Comparison of ENCODE assay signal across 28 mouse cellular contexts in genomic region chr8:109373977-109374376, GRCm38 (mm10).
A peak's percentile ranks its signal among the peaks of the same experiment; 100 is the strongest.
DNase-seq lines count a peak whose midpoint lies in the region; ATAC-seq lines count a peak whose summit lies in the region.
"Had no signal": no experiment of that assay in that cellular context is flagged by ENCODE, and none has a peak within 500 bp of the region (broad histone marks: within the 10 kb centered on the region; RNA-seq: fewer than 3 reads in every experiment).

No protein-coding gene starts in this region.

- intact Hi-C loops in left cerebral cortex, postnatal 14 days (cut with DNase I), result no loop called here

- H3K27me3 ChIP-seq in forebrain, embryonic 11.5 days (ENCODE audit: control insufficient read depth, insufficient read depth, low read length), result no peaks in the 10 kb centered on the region
- no peaks in the 10 kb centered on the region for H3K27me3 ChIP-seq in forebrain, embryonic 15.5 days
- no peaks in the 10 kb centered on the region for H3K27me3 ChIP-seq in intestine, embryonic 15.5 days (replicated peaks)
- no peaks in the 10 kb centered on the region for H3K27me3 ChIP-seq in stomach, embryonic 16.5 days (ENCODE audit: control insufficient read depth, insufficient read depth, low read length)
- H3K27me3 ChIP-seq: embryonic facial prominence, embryonic 13.5 days; forebrain, embryonic 13.5 days; heart, embryonic 13.5 days; hindbrain, embryonic 12.5 days; hindbrain, embryonic 15.5 days had no signal

- no peak overlapping the region for H3K9ac ChIP-seq in forebrain, embryonic 11.5 days (ENCODE audit: low read length)
- H3K9ac ChIP-seq in forebrain, embryonic 15.5 days (replicated peaks), result no peak overlapping the region
- H3K9ac ChIP-seq in intestine, embryonic 15.5 days, result no peak overlapping the region
- H3K9ac ChIP-seq in stomach, embryonic 16.5 days (ENCODE audit: low read length), result no peak overlapping the region
- H3K9ac ChIP-seq: embryonic facial prominence, embryonic 13.5 days; forebrain, embryonic 13.5 days; forebrain, postnatal 0 days; heart, embryonic 13.5 days; hindbrain, embryonic 12.5 days; hindbrain, embryonic 15.5 days had no signal

- peak; percentile 17 for DNase-seq in forebrain, embryonic 11.5 days (ENCODE audit: low spot score)
- DNase-seq in large intestine, adult 2 months (ENCODE audit: low read depth, low spot score), result peak; percentile 57
- DNase-seq in left cerebral cortex, postnatal 14 days (ENCODE audit: low spot score in 2 of 2), result no peak
- DNase-seq in gastrocnemius, postnatal 10 days, result no peak
- no peak for DNase-seq in layer of hippocampus, adult 11-12 months (ENCODE audit: low spot score)
- DNase-seq: adrenal gland, adult 8-10 months; adrenal gland, postnatal 25 days; cerebellum, adult 11-12 months; cerebellum, adult 8-10 months; cerebellum, postnatal 10 days; cerebellum, postnatal 36 days; embryo, embryonic 11 days; forebrain, postnatal 0 days; gastrocnemius, adult 2 months; gastrocnemius, postnatal 25 days; heart, adult 18-20 months; heart, postnatal 14 days had no signal

- no peak for ATAC-seq in forebrain, embryonic 11.5 days (replicated peaks; ENCODE audit: low FRiP score)
- ATAC-seq in forebrain, embryonic 15.5 days (replicated peaks), result no peak
- peak; percentile 89 for ATAC-seq in intestine, embryonic 15.5 days
- ATAC-seq in stomach, embryonic 16.5 days (ENCODE audit: insufficient read depth, low FRiP score), result peak; percentile 25; the same call in 1 of the 2 replicates
- ATAC-seq: activated CD4-positive, CD25-positive, alpha-beta regulatory T cell, adult 4 months; forebrain, embryonic 13.5 days; forebrain, postnatal 0 days had no signal

- H3K4me2 ChIP-seq in forebrain, embryonic 11.5 days (ENCODE audit: low read depth, low read length, severe bottlenecking), result no peak overlapping the region
- no peak overlapping the region for H3K4me2 ChIP-seq in forebrain, embryonic 15.5 days (replicated peaks)
- H3K4me2 ChIP-seq in intestine, embryonic 15.5 days (replicated peaks), result no peak overlapping the region
- no peak overlapping the region for H3K4me2 ChIP-seq in stomach, embryonic 16.5 days (ENCODE audit: low read depth, low read length)
- H3K4me2 ChIP-seq: embryonic facial prominence, embryonic 13.5 days; forebrain, embryonic 13.5 days; heart, embryonic 13.5 days; hindbrain, embryonic 12.5 days; hindbrain, embryonic 15.5 days had no signal

- H3K4me3 ChIP-seq in forebrain, embryonic 11.5 days (ENCODE audit: low read depth, low read length), result no peak overlapping the region
- H3K4me3 ChIP-seq in forebrain, embryonic 15.5 days, result no peak overlapping the region
- H3K4me3 ChIP-seq in intestine, embryonic 15.5 days (replicated peaks), result no peak overlapping the region
- no peak overlapping the region for H3K4me3 ChIP-seq in stomach, embryonic 16.5 days (replicated peaks; ENCODE audit: low read length)
- H3K4me3 ChIP-seq: embryonic facial prominence, embryonic 10.5 days; embryonic facial prominence, embryonic 13.5 days; erythroblast, embryonic 14.5 days; forebrain, embryonic 13.5 days; gastrocnemius, adult 2 months; heart, embryonic 13.5 days; hindbrain, embryonic 12.5 days; hindbrain, embryonic 15.5 days had no signal

- 75% methylated on average over 2 of the region's 2 CpGs for WGBS in forebrain, embryonic 11.5 days
- 74% methylated on average over 2 of the region's 2 CpGs for WGBS in forebrain, embryonic 15.5 days
- 59% methylated on average over 2 of the region's 2 CpGs for WGBS in intestine, embryonic 15.5 days
- 27% methylated on average over 2 of the region's 2 CpGs for WGBS in large intestine, adult 2 months
- WGBS in stomach, embryonic 16.5 days, result 59% methylated on average over 2 of the region's 2 CpGs

- no peaks in the 10 kb centered on the region for H3K9me3 ChIP-seq in forebrain, embryonic 11.5 days (ENCODE audit: control insufficient read depth, low read length)
- H3K9me3 ChIP-seq in forebrain, embryonic 15.5 days, result no peaks in the 10 kb centered on the region
- no peaks in the 10 kb centered on the region for H3K9me3 ChIP-seq in intestine, embryonic 15.5 days
- H3K9me3 ChIP-seq in stomach, embryonic 16.5 days (replicated peaks; ENCODE audit: control insufficient read depth, low read length), result no peaks in the 10 kb centered on the region
- H3K9me3 ChIP-seq: embryonic facial prominence, embryonic 10.5 days; embryonic facial prominence, embryonic 13.5 days; forebrain, embryonic 13.5 days; heart, embryonic 13.5 days; hindbrain, embryonic 12.5 days; hindbrain, embryonic 15.5 days had no signal

- no peak overlapping the region for H3K27ac ChIP-seq in forebrain, embryonic 11.5 days (ENCODE audit: low read depth, low read length)
- H3K27ac ChIP-seq in forebrain, embryonic 15.5 days (replicated peaks), result no peak overlapping the region
- H3K27ac ChIP-seq in intestine, embryonic 15.5 days, result peak overlapping the region; percentile 59
- H3K27ac ChIP-seq in stomach, embryonic 16.5 days (ENCODE audit: low read length), result no peak overlapping the region
- H3K27ac ChIP-seq: embryonic facial prominence, embryonic 10.5 days; embryonic facial prominence, embryonic 13.5 days; forebrain, embryonic 13.5 days; gastrocnemius, adult 2 months; heart, embryonic 13.5 days; hindbrain, embryonic 12.5 days; hindbrain, embryonic 15.5 days had no signal

- H3K4me1 ChIP-seq in forebrain, embryonic 11.5 days (replicated peaks; ENCODE audit: control insufficient read depth, insufficient read depth, low read length), result no peaks in the 10 kb centered on the region
- H3K4me1 ChIP-seq in forebrain, embryonic 15.5 days, result no peaks in the 10 kb centered on the region
- no peaks in the 10 kb centered on the region for H3K4me1 ChIP-seq in intestine, embryonic 15.5 days (replicated peaks)
- H3K4me1 ChIP-seq in stomach, embryonic 16.5 days (ENCODE audit: control insufficient read depth, insufficient read depth, low read length), result no peaks in the 10 kb centered on the region
- H3K4me1 ChIP-seq: embryonic facial prominence, embryonic 10.5 days; embryonic facial prominence, embryonic 13.5 days; forebrain, embryonic 13.5 days; heart, embryonic 13.5 days; hindbrain, embryonic 12.5 days; hindbrain, embryonic 15.5 days had no signal

- H3K36me3 ChIP-seq in forebrain, embryonic 11.5 days (ENCODE audit: control insufficient read depth, insufficient read depth, low read length), result no peaks in the 10 kb centered on the region
- H3K36me3 ChIP-seq in forebrain, embryonic 15.5 days, result no peaks in the 10 kb centered on the region
- no peaks in the 10 kb centered on the region for H3K36me3 ChIP-seq in intestine, embryonic 15.5 days
- no peaks in the 10 kb centered on the region for H3K36me3 ChIP-seq in stomach, embryonic 16.5 days (ENCODE audit: control insufficient read depth, insufficient read depth, low read length)
- H3K36me3 ChIP-seq: embryonic facial prominence, embryonic 10.5 days; embryonic facial prominence, embryonic 13.5 days; heart, embryonic 13.5 days; hindbrain, embryonic 12.5 days; hindbrain, embryonic 15.5 days had no signal

Comparison
In these comparisons a context has a peak if more than half of its experiments do, and no peak if none do; other contexts are left out.
1. ATAC-seq: peak in intestine, embryonic 15.5 days (single experiment) and stomach, embryonic 16.5 days (single experiment); none in forebrain, embryonic 11.5 days (single experiment) and forebrain, embryonic 15.5 days (single experiment).
2. DNase-seq: peak in forebrain, embryonic 11.5 days (single experiment) and large intestine, adult 2 months (single experiment); none in left cerebral cortex, postnatal 14 days (0 of 2), gastrocnemius, postnatal 10 days (single experiment) and layer of hippocampus, adult 11-12 months (single experiment).